Mouse (Mus musculus): ENCODE results near the gene St3gal6.

Gene St3gal6

GRCm38 (mm10) chr16:58523972-58524850 lies at the start of gene St3gal6:
Gene St3gal6, minus strand, starts transcription at chr16:58524243.
- DNase-seq (ENCODE audit: low spot score in 2 of 2), result no peak

GRCm38 (mm10) chr16:58570694-58571264 lies 46.7 kb upstream of the St3gal6 start:
- no peak for DNase-seq (ENCODE audit: low spot score in 2 of 2)

GRCm38 (mm10) chr16:58561196-58561595 lies 37.2 kb upstream of the St3gal6 start:
- no peak for DNase-seq (ENCODE audit: low spot score in 2 of 2)

GRCm38 (mm10) chr16:58556067-58556830 lies 32.2 kb upstream of the St3gal6 start:
- no peak for DNase-seq (ENCODE audit: low spot score in 2 of 2)

DNA sequence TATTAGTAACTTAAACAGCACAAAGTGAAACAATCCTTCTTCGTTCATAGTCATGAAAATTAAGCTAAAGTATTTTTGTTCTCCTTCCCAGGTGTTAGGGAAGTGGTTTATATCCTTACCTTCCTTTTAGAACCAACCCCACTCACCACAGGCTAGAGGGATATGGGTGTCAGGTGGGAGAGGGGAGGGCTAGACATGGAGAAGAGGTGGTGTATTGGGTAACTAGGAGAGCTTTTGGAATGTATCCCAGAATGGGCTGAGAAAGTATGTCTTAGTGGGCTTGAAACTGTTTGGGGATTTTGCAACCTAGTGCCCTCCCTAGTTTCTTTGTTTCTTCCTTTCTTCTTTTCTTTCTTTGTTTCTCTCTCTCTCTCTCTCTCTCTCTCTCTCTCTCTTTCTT lies 30.6 kb upstream of the St3gal6 start:
- DNase-seq (ENCODE audit: low spot score in 2 of 2), result no peak

GRCm38 (mm10) chr16:58548042-58548441 lies 24.0 kb upstream of the St3gal6 start:
- DNase-seq (ENCODE audit: low spot score in 2 of 2), result no peak

DNA sequence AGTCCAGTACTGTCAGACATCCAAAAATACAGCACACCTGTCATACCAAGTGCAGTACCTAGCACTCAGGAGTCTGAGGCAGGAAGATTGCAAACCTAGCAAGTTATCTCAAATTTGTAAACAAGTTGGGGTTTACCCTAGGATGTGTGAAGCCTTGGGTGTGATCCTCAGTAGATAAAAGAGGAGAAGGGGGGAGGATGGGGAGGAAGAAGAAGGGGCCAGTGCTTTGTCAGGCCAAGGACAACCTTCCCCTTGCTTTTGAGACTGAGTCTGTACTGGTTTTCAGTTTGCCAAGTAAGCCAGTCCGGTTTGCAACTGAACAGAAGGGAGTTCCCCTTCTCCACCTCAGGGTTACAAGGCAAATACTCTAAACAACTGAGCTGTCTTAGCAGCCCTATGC lies 22.1 kb upstream of the St3gal6 start:
- DNase-seq (ENCODE audit: low spot score in 2 of 2), result no peak

DNA sequence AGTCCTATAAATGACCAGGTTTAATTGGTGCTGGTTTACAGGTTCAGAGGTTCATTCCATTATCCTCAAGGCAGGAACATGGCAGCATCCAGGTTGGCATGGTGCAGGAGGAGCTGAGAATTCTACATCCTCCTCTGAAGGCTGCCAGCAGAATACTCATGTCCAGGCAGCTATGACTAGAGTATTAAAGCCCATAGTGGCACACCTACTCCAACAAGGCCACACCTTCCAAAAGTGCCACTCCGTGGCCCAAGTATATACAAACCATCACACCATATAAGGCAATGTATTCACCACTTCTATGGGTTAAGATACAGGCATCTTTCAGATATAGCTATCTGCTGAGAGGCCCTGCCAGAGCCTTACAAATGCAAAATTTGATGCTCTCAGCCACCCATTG lies 15.4 kb upstream of the St3gal6 start:
- no peak for DNase-seq (ENCODE audit: low spot score in 2 of 2)

DNA sequence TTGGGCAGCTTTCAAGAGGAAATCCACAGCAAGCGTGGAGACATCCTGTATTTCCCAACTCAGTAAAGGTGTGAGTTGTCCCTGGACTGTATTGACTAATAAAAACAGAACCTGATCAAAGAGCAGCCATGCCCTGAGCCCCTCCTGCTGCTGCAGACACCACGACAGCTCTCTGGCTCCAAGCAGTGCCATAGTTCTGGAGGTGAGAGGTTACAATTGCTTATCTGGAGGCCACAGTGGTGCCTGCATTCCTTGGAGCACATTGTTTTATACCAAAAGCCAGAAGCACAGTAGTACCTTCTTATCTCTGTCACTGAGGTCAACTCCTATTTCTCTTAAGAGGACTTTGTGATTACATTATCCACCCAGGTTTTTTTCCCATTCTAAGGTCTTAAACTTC lies 15.0 kb upstream of the St3gal6 start:
- no peak for DNase-seq (ENCODE audit: low spot score in 2 of 2)

DNA sequence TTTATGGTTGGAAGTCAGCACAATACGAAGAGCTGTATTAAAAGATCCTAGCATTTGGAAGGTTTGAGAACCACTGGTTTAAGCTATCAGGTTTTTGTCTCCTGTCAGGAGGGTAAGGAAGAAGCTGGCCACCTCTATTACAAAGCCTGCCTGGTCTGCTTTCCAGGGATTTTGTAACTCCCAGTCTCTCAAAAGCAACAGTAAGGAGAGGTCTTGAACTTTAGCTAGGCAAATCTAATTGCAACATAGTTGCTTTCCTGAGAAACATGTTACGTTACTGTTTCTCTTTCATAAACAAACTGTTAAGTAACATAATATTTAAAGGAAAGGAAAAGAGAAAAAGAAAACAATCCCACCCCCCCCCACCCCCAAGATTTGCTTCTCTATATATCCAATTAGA lies 12.0 kb upstream of the St3gal6 start:
- no peak for DNase-seq (ENCODE audit: low spot score in 2 of 2)

DNA sequence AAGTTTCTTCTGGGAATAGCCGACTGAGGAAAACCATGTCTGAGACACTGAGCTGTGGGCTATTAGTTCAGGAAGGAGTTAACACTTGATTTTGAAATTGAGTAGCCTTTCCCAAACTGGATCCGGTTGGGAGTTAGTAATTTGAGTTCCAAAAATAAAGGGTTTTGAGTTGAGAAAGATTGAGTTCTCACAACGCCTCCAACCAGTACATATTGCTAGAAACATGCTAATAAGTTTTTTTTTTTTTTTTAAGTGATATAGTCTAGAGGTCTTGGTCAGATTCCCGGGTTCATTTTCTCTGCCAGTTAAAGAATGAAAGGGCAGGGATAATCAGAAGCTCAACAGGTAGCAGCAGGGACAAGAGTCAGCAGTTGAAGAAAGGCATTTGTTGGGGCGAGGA lies 11.2 kb upstream of the St3gal6 start:
- no peak for DNase-seq (ENCODE audit: low spot score in 2 of 2)

DNA sequence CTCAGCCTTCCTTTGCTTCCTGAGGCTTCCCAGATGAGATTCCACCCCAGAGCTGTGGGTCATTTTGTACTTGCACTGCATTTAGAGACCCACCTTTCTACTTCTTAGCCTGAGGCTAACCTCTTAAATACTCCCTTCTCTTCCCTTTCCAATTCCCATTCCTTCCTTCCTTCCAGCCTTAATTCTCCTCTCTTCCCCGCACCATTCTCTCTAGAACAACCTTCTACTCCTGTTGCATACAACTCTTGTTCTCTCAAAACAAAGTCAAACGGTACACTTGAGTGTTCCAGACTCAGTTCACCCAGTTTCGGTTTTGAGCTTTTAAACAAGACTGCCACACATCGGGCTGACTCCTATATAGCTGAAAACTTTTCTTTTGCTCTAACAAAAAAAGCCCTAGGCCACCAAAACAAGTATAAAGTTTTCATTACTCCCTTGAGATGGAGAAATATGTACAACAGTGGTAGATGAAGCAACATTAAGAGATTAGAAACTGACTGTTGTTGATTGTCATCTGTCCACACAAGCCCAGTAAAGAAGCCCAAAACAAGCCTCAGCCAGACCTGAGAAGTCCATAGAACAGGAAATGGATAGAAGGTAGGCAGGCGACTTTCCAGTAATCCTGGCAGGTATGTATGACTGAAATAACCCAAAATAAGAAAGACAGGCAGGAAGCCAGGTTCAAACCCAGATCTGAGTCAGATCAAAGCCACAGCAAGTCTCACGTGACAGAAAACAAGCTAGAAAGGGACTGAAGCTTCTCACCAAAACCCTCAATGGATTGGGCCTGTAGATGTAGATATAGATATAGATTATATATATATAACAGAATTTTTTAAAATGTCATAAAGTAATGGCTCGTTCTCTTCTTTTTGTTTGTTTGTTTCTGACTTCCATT lies 10.5 kb upstream of the St3gal6 start:
- no peak for DNase-seq (ENCODE audit: low spot score in 2 of 2)

- DNase-seq (ENCODE audit: low spot score in 2 of 2), result no peak
Observed at GRCm38 (mm10) chr16:58533742-58534141, 9.7 kb upstream of the St3gal6 start.

- DNase-seq (ENCODE audit: low spot score in 2 of 2), result no peak
Observed at GRCm38 (mm10) chr16:58533254-58533653, 9.2 kb upstream of the St3gal6 start.

DNA sequence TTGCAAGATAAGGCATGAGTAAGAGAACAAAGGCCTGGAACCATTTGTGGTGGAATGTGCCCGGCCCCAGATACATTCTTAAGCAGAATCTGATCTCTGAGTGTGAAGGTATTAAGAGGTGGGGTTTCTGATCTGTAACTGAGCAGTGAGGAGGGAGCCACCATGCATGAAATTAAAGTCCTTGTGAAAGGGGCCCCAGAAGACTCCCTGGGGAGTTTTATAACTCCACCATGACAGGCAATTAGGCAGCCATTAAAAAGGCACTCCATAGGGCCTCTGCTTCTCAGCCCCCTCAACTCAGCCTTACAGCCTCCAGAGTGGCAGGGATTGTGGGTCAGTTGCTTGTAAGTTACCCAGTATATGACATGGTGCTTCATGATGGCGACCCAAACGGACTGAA lies 8.5 kb upstream of the St3gal6 start:
- no peak for DNase-seq (ENCODE audit: low spot score in 2 of 2)

- no peak for DNase-seq (ENCODE audit: low spot score in 2 of 2)
Observed at GRCm38 (mm10) chr16:58527817-58528216, 3.8 kb upstream of the St3gal6 start.

DNA sequence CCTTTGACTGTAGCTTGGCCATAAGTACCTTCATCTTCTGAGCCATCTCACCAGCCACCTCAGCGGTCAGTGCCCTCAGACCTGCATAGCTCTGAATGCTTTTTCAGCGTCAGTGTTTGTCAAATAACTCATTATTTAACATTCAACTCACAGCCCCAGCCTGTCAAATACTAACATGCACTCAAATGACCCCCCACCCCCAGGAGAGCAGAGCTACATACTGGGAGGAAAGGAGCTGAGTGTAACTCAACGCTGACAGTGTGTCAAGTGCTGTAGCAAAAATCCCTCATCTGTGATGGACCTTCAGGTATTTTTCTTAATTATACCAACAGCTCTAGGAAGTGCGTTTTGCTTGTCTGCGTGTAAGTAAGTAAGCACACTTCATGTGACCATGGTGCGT lies 2.7 kb upstream of the St3gal6 start:
- no peak for DNase-seq (ENCODE audit: low spot score in 2 of 2)

DNA sequence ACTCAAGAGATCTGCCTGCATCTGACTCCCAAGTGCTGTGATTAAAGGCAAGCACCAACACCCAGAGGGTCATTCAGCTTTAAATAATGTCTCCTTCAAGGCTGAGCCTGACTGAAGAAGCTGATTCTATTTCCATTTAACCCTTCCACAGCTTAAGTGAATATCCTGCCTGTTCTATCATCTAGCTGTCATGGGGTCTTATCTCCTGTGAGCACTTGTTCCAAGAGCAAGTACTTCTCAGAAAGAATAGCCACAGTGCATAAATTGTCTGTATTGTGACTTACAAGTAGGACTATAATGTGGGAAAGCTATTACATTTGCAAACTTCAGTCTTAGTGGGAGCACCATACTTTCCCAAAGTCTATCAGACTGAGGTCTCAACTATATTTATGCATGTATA lies 1.8 kb upstream of the St3gal6 start:
- DNase-seq (ENCODE audit: low spot score in 2 of 2), result no peak

DNA sequence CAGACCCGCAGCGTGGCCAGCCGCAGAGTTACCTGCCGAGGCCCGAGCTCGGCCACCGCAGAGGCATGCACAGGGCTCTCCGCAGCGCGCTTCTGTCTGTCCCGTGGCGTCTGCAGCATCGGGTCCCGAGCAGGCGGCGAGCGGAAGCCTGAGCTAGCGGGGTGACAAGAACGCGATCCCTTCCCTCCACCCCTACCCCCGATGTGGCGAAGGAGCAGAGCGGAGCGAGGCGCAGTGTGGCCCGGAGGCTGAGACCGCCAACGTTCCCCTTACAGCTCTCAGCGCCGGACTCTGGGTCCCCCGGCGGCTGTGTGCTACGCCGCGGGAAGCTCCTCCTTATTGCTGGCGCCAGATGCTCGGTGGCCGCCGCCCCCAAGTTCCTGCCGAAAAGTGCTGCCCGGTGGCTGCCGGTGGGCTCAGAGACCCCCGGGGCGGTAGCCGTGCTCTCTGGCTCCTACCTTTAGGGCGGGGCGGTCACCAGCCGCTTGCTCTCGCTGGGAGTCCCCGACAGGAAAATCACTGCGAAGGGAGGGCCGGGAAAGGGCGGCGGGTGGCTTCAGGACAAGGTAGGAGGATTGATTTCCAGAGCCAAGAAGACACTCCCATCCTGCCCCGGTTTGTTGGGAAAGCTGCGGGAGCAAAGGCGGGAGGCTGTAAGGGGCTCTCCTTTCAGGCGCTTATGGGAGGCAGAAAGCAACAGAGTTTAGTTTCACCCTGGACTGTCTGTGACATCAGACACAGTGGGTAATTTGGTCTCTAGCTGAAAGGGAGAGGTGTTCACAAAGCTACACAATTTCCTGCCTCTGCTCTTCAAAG lies 791 bp downstream of the St3gal6 start:
- peak; percentile 50 to 71 for DNase-seq (ENCODE audit: low spot score in 2 of 2)

DNA sequence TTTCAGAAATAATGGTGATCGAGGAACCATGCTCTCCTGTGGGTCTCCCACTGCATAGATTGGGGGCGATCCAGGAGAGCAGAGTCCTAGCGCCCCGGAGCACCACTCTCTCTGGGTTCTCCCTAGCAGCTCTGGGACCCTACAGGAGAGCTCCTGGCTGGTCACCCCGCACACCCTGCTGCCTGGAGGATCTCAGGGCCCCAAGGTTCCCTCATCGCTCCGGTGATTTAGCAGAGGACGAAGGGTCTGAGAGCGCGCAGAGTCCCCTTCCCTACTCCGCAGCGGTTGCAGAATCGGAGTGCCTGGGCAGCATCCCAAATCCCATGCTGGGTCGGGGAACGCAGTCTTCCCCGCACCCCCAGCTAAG lies 1.4 kb downstream of the St3gal6 start:
- DNase-seq (ENCODE audit: low spot score in 2 of 2), result no peak

DNA sequence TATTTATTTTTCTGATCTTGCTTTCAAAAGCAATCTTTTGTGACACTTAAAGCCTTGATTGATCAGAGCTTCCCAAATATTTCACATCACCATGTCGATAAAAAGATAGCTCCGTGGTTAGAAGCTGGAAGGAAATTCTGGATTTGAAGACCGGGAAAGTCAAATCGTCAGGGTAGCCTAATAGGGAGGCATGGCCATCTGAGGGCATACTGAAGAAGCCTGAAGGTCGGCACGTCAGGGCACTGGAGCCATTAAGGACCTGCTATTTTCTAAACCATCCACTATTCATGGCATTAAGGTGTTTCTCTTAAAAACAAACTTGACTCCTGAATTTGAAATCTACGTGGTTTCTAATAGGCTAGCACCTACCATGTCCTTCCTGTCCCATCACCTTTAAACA lies 2.1 kb downstream of the St3gal6 start:
- no peak for DNase-seq (ENCODE audit: low spot score in 2 of 2)
